Mouse (Mus musculus) heart, adult 2 months (tissue): ENCODE results near the gene Calhm5. TPM values are rescaled to one million over a fixed set of nuclear protein-coding genes. Genes with fewer than 3 reads are reported as not detected.

ENCODE experiments used
- DNase-seq, 2 experiments: peaks; one replicate each; pipeline ENCODE4 v3.0.0; 2021
- H3K27ac ChIP-seq: fragments of 200-600 bp; 2 replicates; pipeline ENCODE4 v1.8.1; 2022
- H3K27me3 ChIP-seq: fragments of 200-500 bp; 2 replicates; pipeline ENCODE4 v1.6.1; 2012; ENCODE audit warnings: mild to moderate bottlenecking, low read length, inconsistent platforms, mixed read lengths; ENCODE audit not compliant: control insufficient read depth, insufficient read depth
- H3K36me3 ChIP-seq: fragments of 200-500 bp; 2 replicates; pipeline ENCODE4 v1.6.1; 2012; ENCODE audit warnings: low read length, inconsistent platforms; ENCODE audit not compliant: control insufficient read depth, insufficient read depth
- H3K4me1 ChIP-seq: fragments of 200-500 bp; 2 replicates; pipeline ENCODE4 v1.6.1; 2011; ENCODE audit warnings: low read length; ENCODE audit not compliant: control insufficient read depth, insufficient read depth
- H3K4me3 ChIP-seq: fragments of 200-600 bp; 2 replicates; pipeline ENCODE4 v1.8.1; 2022
- H3K79me2 ChIP-seq: fragments of 200-500 bp; replicated peaks from 2 replicates; pipeline ENCODE4 v1.6.1; 2012; ENCODE audit warnings: mild to moderate bottlenecking, inconsistent platforms, low read length, moderate library complexity, mixed read lengths; ENCODE audit not compliant: control insufficient read depth, insufficient read depth
- H3K9ac ChIP-seq: fragments of 200-500 bp; 2 replicates; pipeline ENCODE4 v1.6.1; 2012; ENCODE audit warnings: low read depth, mild to moderate bottlenecking, control low read depth, inconsistent platforms, low read length, mixed read lengths
- CTCF ChIP-seq: fragments of 200-600 bp; IDR thresholded peaks from 2 replicates; pipeline ENCODE4 v1.8.1; 2022; ENCODE audit warnings: antibody characterized with exemption, mild to moderate bottlenecking, moderate library complexity
- EP300 ChIP-seq: fragments of 200-500 bp; IDR thresholded peaks from 2 replicates; pipeline ENCODE4 v1.6.1; 2011; ENCODE audit warnings: low read depth, low read length, control low read depth; ENCODE audit not compliant: insufficient read depth
- POLR2A ChIP-seq: fragments of 200-500 bp; IDR thresholded peaks from 2 replicates; pipeline ENCODE4 v1.6.1; 2011; ENCODE audit warnings: mild to moderate bottlenecking, low read depth, low read length, control low read depth; ENCODE audit not compliant: insufficient read depth
- WGBS: fragments of 180-500 bp; shearing (Covaris S2); methylation state at CpG from one replicate; pipeline ENCODE4 v1.1.7; 2018; 5-methylcytosine and 5-hydroxymethylcytosine counted together
- intact Hi-C: fragments of 180-260 bp; cut with DNase I; formaldehyde crosslinking; loops from one replicate; pipeline ENCODE4 v1.15.1; 2025
- polyA plus RNA-seq: library from polyadenylated mRNA; depleted of rRNA; stranded (reverse); fragments of >200 nt; gene quantifications from 2 replicates; pipeline ENCODE4 v1.2.3, GENCODE M21; 2012; rRNA removed
- total RNA-seq, 2 experiments: library from RNA; stranded (reverse); gene quantifications; 2 replicates each; pipeline ENCODE4 v1.2.3; 2021

Gene Calhm5
- total and polyA plus RNA-seq, 3 experiments = 0.51 to 0.97 (median 0.75) TPM

- Histone ChIP-seq H3K9ac (no peak overlapping the region), H3K4me1 (no peaks in the 10 kb centered on the region), H3K4me3 (no peak overlapping the region), H3K27me3 (no peaks in the 10 kb centered on the region), H3K36me3 (no peaks in the 10 kb centered on the region), H3K79me2 (no peaks in the 10 kb centered on the region), H3K27ac (no peak overlapping the region)
- WGBS = 57% methylated on average over 2 of the region's 2 CpGs
- DNase-seq = no peak
- TF ChIP-seq EP300 (no peak), CTCF (no peak), POLR2A (no peak)
- intact Hi-C loops = no loop called here
These were observed 42.3 kb downstream of the Calhm5 start for GRCm38 (mm10) chr10:34053987-34054386.

- intact Hi-C loops = no loop called here
- H3K4me1 ChIP-seq = no peaks in the 10 kb centered on the region
- H3K4me3 ChIP-seq = no peak within 1 kb of the TSS
- WGBS = 73% methylated on average over 5 of the region's 5 CpGs
- H3K27me3 ChIP-seq = no peaks in the 10 kb centered on the region
- no peak within 1 kb of the TSS for H3K9ac ChIP-seq
- H3K27ac ChIP-seq = no peak within 1 kb of the TSS
- TF ChIP-seq POLR2A (no peak), EP300 (no peak), CTCF (no peak)
- no peak for DNase-seq
- H3K79me2 ChIP-seq = no peaks in the 10 kb centered on the region
- no peaks in the 10 kb centered on the region for H3K36me3 ChIP-seq
These were observed 52.1 kb downstream of the Calhm5 start, which contains the start of gene Calhm4 for GRCm38 (mm10) chr10:34044210-34044609. Gene Calhm4 (minus strand): TSS chr10:34044310.

Other genes with a start within 250 kb of the Calhm5 start
- gene Sult3a1, start 238.8 kb downstream of the Calhm5 start, total RNA-seq = not detected
- not detected in 2 replicates for gene Sult3a1, start 238.8 kb downstream of the Calhm5 start, polyA plus RNA-seq
- gene Rsph4a, start 191.4 kb downstream of the Calhm5 start, total RNA-seq = not detected
- 0.25 TPM in 1 of 2 replicates, not detected in the other for gene Rsph4a, start 191.4 kb downstream of the Calhm5 start, polyA plus RNA-seq
- gene Zup1, start 145.2 kb downstream of the Calhm5 start, total RNA-seq = 1 to 10 TPM; 6.6 to 7.8 TPM
- 2.9 and 4.1 TPM in 2 replicates for gene Zup1, start 145.2 kb downstream of the Calhm5 start, polyA plus RNA-seq
- 100 to 1,000 TPM; 105 to 123 TPM for gene Rwdd1, start 76.9 kb downstream of the Calhm5 start, total RNA-seq
- 38.5 and 59.0 TPM in 2 replicates for gene Rwdd1, start 76.9 kb downstream of the Calhm5 start, polyA plus RNA-seq
- not detected for gene Trappc3l, start 58.9 kb downstream of the Calhm5 start, total RNA-seq
- not detected in 2 replicates for gene Trappc3l, start 58.9 kb downstream of the Calhm5 start, polyA plus RNA-seq
- not detected for gene Calhm4, start 52.2 kb downstream of the Calhm5 start, total RNA-seq
- gene Calhm4, start 52.2 kb downstream of the Calhm5 start, polyA plus RNA-seq = not detected in 2 replicates
- under 1 TPM; 0.23 to 0.48 TPM for gene Calhm6, start 31.5 kb upstream of the Calhm5 start, total RNA-seq
- 0.25 TPM in 1 of 2 replicates, not detected in the other for gene Calhm6, start 31.5 kb upstream of the Calhm5 start, polyA plus RNA-seq
- 1 to 10 TPM; 4.3 to 5.0 TPM for gene Dse, start 111.2 kb upstream of the Calhm5 start, total RNA-seq
- gene Dse, start 111.2 kb upstream of the Calhm5 start, polyA plus RNA-seq = 3.2 and 5.2 TPM in 2 replicates
- 10 to 100 TPM; 57.0 to 64.4 TPM for gene Tspyl1, start 185.7 kb upstream of the Calhm5 start, total RNA-seq
- 30.6 and 55.3 TPM in 2 replicates for gene Tspyl1, start 185.7 kb upstream of the Calhm5 start, polyA plus RNA-seq
- gene Tspyl4, start 200.9 kb upstream of the Calhm5 start, total RNA-seq = 10 to 100 TPM; 12.4 to 18.0 TPM
- 8.4 and 17.0 TPM in 2 replicates for gene Tspyl4, start 200.9 kb upstream of the Calhm5 start, polyA plus RNA-seq